Mouse (Mus musculus): ENCODE measurements around the gene Tmem88. TPM values are rescaled to one million over a fixed set of nuclear protein-coding genes. Genes with fewer than 3 reads are reported as not detected.

Gene Tmem88
- total and polyA plus RNA-seq, 2 experiments, result 1.3 to 8.5 TPM

DNA sequence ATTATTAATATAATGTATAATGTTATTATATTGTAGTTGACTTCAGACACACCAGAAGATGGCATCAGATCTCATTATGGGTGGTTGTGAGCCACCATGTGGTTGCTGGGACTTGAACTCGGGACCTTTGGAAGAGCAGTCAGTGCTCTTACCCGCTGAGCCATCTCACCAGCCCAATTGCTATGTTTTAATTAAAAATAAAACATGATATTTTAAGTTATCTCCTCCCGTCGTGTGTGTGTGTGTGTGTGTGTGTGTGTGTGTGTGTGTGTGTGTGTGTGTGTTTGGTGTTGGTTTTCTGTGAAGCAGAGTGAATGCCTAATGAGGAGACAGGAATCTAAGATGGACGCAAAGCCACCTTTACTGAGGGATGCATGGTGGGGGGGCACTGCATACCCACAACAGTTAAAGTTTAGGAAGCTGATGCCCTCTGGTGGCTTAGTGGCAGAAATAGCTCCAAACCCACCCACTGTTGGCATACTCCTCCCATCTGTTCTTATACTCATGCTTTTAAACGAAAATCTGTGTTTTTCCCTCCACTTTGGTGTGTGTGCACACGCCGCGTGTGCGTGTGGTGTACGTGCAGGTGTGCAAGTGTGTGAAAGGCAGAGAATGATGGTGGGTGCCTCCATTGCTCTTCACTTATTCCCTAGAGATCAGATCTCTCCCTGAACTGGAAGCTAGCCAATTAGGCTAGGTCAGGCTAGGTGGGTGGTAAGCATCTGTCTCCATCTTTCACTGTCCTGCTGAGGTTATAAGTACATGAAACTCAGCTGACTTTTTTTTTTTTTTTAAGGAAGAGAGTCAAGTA lies 34.0 kb upstream of the Tmem88 start:
- TF ChIP-seq POLR2A (IDR thresholded peaks at IDR 0.05; ENCODE audit: extremely low read depth, insufficient read depth, low read length) (no peak), CTCF (IDR thresholded peaks at IDR 0.05; ENCODE audit: low read depth, low read length) (peak; percentile 69)
- Histone ChIP-seq H3K36me3 (ENCODE audit: control insufficient read depth, insufficient read depth, low read length) (no peaks in the 10 kb centered on the region), H3K9ac (ENCODE audit: low read depth, low read length) (no peak overlapping the region), H3K79me2 (ENCODE audit: control insufficient read depth, insufficient read depth, low read length) (no peaks in the 10 kb centered on the region), H3K27me3 (ENCODE audit: control insufficient read depth, insufficient read depth, low read length) (no peaks in the 10 kb centered on the region), H3K27ac (replicated peaks; ENCODE audit: insufficient read depth, low read depth, low read length) (no peak overlapping the region), H3K4me1 (ENCODE audit: control insufficient read depth, insufficient read depth, low read length) (peaks cover 2% of the 10 kb centered on the region; the same call in 1 of the 2 replicates), H3K4me3 (ENCODE audit: insufficient read depth, low read depth, low read length) (no peak overlapping the region)
- DNase-seq (ENCODE audit: extremely low read depth, low read depth, low spot score), result peak; percentile 56
- WGBS, result 32% methylated on average over 11 of the region's 11 CpGs

DNA sequence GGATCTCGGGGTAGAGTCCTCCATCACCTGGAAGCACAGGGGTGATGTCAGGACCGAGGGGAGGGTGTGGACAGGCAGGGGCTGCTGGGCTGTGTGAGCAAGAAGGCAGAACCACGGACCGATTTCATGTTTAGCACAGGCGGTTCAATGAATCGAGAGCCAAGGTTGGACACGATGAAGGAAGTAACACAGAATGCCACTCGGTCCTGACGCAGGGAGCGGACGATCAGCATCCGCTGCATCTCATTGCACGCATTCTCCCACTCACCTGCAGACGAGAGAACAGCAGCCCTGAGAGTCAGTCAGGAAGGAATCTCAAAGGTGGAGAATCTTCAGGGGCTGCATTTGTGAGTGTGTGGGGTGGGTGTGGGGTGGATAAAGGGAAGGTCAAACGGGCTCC lies 32.6 kb upstream of the Tmem88 start:
- 94% methylated on average over 15 of the region's 15 CpGs for WGBS
- Histone ChIP-seq H3K27ac (replicated peaks; ENCODE audit: insufficient read depth, low read depth, low read length) (no peak overlapping the region), H3K9ac (ENCODE audit: low read depth, low read length) (no peak overlapping the region), H3K4me1 (ENCODE audit: control insufficient read depth, insufficient read depth, low read length) (peaks cover 2% of the 10 kb centered on the region; the same call in 1 of the 2 replicates), H3K36me3 (ENCODE audit: control insufficient read depth, insufficient read depth, low read length) (no peaks in the 10 kb centered on the region), H3K27me3 (ENCODE audit: control insufficient read depth, insufficient read depth, low read length) (no peaks in the 10 kb centered on the region), H3K79me2 (ENCODE audit: control insufficient read depth, insufficient read depth, low read length) (no peaks in the 10 kb centered on the region), H3K4me3 (ENCODE audit: insufficient read depth, low read depth, low read length) (no peak overlapping the region)
- TF ChIP-seq POLR2A (IDR thresholded peaks at IDR 0.05; ENCODE audit: extremely low read depth, insufficient read depth, low read length), result no peak
- DNase-seq (ENCODE audit: extremely low read depth, low read depth, low spot score), result no peak

DNA sequence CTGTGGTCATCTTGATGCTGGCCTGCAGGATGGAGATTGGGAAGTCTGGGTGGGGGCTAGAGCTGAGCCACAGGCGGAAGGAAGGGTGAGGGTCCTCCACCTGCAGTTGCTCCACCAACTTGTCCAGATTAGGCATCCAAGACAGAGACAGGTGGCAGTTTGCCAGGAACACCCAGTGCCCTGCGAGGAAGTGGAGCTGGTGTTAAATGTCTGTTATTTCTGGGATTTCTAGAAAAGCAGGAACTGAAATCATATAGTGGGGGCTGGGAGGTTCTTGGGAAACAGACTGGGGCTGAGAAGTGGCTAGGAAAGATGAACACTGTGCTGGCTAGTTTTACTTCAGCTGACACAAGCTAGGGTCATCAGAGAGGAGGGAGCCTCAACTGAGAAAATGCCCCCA lies 31.3 kb upstream of the Tmem88 start:
- H3K4me1 ChIP-seq (ENCODE audit: control insufficient read depth, insufficient read depth, low read length), result peaks cover 2% of the 10 kb centered on the region; the same call in 1 of the 2 replicates
- WGBS, result 54% methylated on average over 2 of the region's 2 CpGs
- no peak for TF ChIP-seq POLR2A (IDR thresholded peaks at IDR 0.05; ENCODE audit: extremely low read depth, insufficient read depth, low read length)
- no peak for TF ChIP-seq CTCF (IDR thresholded peaks at IDR 0.05; ENCODE audit: low read depth, low read length)
- no peaks in the 10 kb centered on the region for H3K36me3 ChIP-seq (ENCODE audit: control insufficient read depth, insufficient read depth, low read length)
- no peak overlapping the region for H3K9ac ChIP-seq (ENCODE audit: low read depth, low read length)
- peak; percentile 31 for DNase-seq (ENCODE audit: extremely low read depth, low read depth, low spot score)
- H3K4me3 ChIP-seq (ENCODE audit: insufficient read depth, low read depth, low read length), result no peak overlapping the region
- H3K27ac ChIP-seq (replicated peaks; ENCODE audit: insufficient read depth, low read depth, low read length), result peak overlapping the region; percentile 31; the same call in 1 of the 2 replicates
- H3K79me2 ChIP-seq (ENCODE audit: control insufficient read depth, insufficient read depth, low read length), result no peaks in the 10 kb centered on the region
- no peaks in the 10 kb centered on the region for H3K27me3 ChIP-seq (ENCODE audit: control insufficient read depth, insufficient read depth, low read length)

DNA sequence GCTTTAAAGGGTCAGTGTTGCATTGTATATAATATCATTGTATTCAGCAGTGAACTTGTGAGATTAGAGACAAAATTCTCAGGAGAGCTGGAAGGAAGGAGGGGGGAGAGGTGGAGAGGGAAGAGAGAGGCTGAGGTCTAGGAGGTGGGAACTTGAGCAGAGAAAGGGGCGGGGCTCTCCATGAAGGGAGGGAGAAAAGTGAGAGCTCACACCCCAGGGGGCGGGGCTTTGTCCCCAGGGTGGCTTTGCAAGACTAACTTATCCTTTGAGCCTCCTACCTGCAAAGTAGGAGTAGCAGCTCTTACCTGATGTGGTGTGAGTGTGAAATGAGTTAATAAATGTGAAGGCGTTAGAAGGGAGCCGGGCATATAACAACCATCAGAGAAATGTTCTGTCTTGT lies 30.7 kb upstream of the Tmem88 start:
- DNase-seq (ENCODE audit: extremely low read depth, low read depth, low spot score), result peak; percentile 62
- Histone ChIP-seq H3K36me3 (ENCODE audit: control insufficient read depth, insufficient read depth, low read length) (no peaks in the 10 kb centered on the region), H3K4me1 (ENCODE audit: control insufficient read depth, insufficient read depth, low read length) (peaks cover 2% of the 10 kb centered on the region; the same call in 1 of the 2 replicates), H3K79me2 (ENCODE audit: control insufficient read depth, insufficient read depth, low read length) (no peaks in the 10 kb centered on the region), H3K27ac (replicated peaks; ENCODE audit: insufficient read depth, low read depth, low read length) (no peak overlapping the region), H3K27me3 (ENCODE audit: control insufficient read depth, insufficient read depth, low read length) (no peaks in the 10 kb centered on the region), H3K4me3 (ENCODE audit: insufficient read depth, low read depth, low read length) (no peak overlapping the region), H3K9ac (ENCODE audit: low read depth, low read length) (no peak overlapping the region)
- TF ChIP-seq CTCF (IDR thresholded peaks at IDR 0.05; ENCODE audit: low read depth, low read length), result no peak
- TF ChIP-seq POLR2A (IDR thresholded peaks at IDR 0.05; ENCODE audit: extremely low read depth, insufficient read depth, low read length), result no peak
- WGBS, result 31% methylated on average over 4 of the region's 4 CpGs

DNA sequence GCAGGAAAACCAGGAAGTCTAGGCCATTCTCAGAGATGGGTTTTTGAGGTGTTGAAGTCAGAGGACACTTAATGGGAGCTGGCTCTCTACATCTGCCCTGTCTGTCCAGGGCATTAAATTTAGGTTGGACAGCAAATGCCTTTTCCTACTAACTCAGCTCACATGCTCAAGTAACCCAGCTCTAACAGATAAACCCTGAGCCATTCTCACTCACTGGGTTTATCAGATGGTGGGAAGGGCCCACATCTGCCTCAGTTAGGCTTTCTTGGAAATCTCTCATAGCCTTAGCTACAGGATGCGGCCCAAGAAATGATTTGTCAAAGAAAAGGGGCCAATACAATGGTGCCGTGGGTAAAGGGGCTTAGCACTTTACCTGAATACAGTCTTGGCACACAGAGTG lies 28.2 kb upstream of the Tmem88 start:
- Histone ChIP-seq H3K79me2 (ENCODE audit: control insufficient read depth, insufficient read depth, low read length) (no peaks in the 10 kb centered on the region), H3K9ac (ENCODE audit: low read depth, low read length) (no peak overlapping the region), H3K27ac (replicated peaks; ENCODE audit: insufficient read depth, low read depth, low read length) (no peak overlapping the region), H3K36me3 (ENCODE audit: control insufficient read depth, insufficient read depth, low read length) (no peaks in the 10 kb centered on the region), H3K4me3 (ENCODE audit: insufficient read depth, low read depth, low read length) (no peak overlapping the region), H3K4me1 (ENCODE audit: control insufficient read depth, insufficient read depth, low read length) (no peaks in the 10 kb centered on the region), H3K27me3 (ENCODE audit: control insufficient read depth, insufficient read depth, low read length) (no peaks in the 10 kb centered on the region)
- DNase-seq (ENCODE audit: extremely low read depth, low read depth, low spot score), result no peak
- 89% methylated on average over 2 of the region's 2 CpGs for WGBS
- TF ChIP-seq POLR2A (IDR thresholded peaks at IDR 0.05; ENCODE audit: extremely low read depth, insufficient read depth, low read length), result no peak
- no peak for TF ChIP-seq CTCF (IDR thresholded peaks at IDR 0.05; ENCODE audit: low read depth, low read length)

DNA sequence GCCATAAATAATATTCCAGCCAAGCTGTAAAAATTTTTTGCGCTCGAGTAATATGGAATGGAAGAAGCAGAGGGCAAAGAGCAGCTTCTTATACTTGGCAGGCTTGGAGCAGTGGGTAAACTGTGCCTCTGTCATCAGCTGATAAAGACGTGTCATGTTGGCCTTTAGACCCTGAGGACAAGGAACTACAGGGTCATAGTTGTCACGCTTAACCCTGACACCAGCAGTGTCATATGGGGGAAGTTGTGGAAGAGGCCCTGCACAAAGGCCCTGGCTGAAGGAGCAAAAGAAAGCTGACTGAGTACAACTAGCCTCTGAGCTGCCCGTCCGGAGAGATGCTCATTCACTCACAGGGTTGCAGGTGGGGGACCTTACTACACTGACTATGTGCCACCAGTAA lies 25.9 kb upstream of the Tmem88 start:
- Histone ChIP-seq H3K27me3 (ENCODE audit: control insufficient read depth, insufficient read depth, low read length) (no peaks in the 10 kb centered on the region), H3K4me3 (ENCODE audit: insufficient read depth, low read depth, low read length) (no peak overlapping the region), H3K79me2 (ENCODE audit: control insufficient read depth, insufficient read depth, low read length) (no peaks in the 10 kb centered on the region), H3K9ac (ENCODE audit: low read depth, low read length) (no peak overlapping the region), H3K4me1 (ENCODE audit: control insufficient read depth, insufficient read depth, low read length) (peaks cover 4% of the 10 kb centered on the region), H3K27ac (replicated peaks; ENCODE audit: insufficient read depth, low read depth, low read length) (no peak overlapping the region), H3K36me3 (ENCODE audit: control insufficient read depth, insufficient read depth, low read length) (no peaks in the 10 kb centered on the region)
- DNase-seq (ENCODE audit: extremely low read depth, low read depth, low spot score), result no peak
- WGBS, result 53% methylated on average over 6 of the region's 6 CpGs
- TF ChIP-seq CTCF (IDR thresholded peaks at IDR 0.05; ENCODE audit: low read depth, low read length) (no peak), POLR2A (IDR thresholded peaks at IDR 0.05; ENCODE audit: extremely low read depth, insufficient read depth, low read length) (no peak)
